Mouse (Mus musculus) NIH3T3 (cell line): ENCODE results near the gene Heatr6.

ENCODE experiments used
- DNase-seq: peaks from one replicate; pipeline ENCODE4 v3.0.0-alpha.2; 2012; ENCODE audit warnings: low read depth

Gene Heatr6

GRCm38 (mm10) chr11:83802166-83802565 lies 48.7 kb downstream of the Heatr6 start:
- peak; percentile 80 for DNase-seq

GRCm38 (mm10) chr11:83802581-83802980 lies 49.1 kb downstream of the Heatr6 start:
- no peak for DNase-seq

- no peak for DNase-seq
Observed at GRCm38 (mm10) chr11:83810441-83810840, 56.9 kb downstream of the Heatr6 start.

GRCm38 (mm10) chr11:83815191-83815590 lies 61.7 kb downstream of the Heatr6 start:
- no peak for DNase-seq

GRCm38 (mm10) chr11:83815628-83816027 lies 62.1 kb downstream of the Heatr6 start:
- peak; percentile 87 for DNase-seq

- DNase-seq = no peak
Observed at GRCm38 (mm10) chr11:83817048-83817447, 63.6 kb downstream of the Heatr6 start.

- DNase-seq = peak; percentile 33
Observed at GRCm38 (mm10) chr11:83817994-83818393, 64.5 kb downstream of the Heatr6 start.

GRCm38 (mm10) chr11:83818591-83819127 lies 65.2 kb downstream of the Heatr6 start:
- DNase-seq = no peak

- peak; percentile 45 for DNase-seq
Observed at GRCm38 (mm10) chr11:83819806-83820483, 66.4 kb downstream of the Heatr6 start.

GRCm38 (mm10) chr11:83826142-83826541 lies 72.6 kb downstream of the Heatr6 start:
- DNase-seq = no peak

GRCm38 (mm10) chr11:83828553-83829142 lies 75.2 kb downstream of the Heatr6 start:
- no peak for DNase-seq

GRCm38 (mm10) chr11:83832389-83832788 lies 78.9 kb downstream of the Heatr6 start:
- peak; percentile 67 for DNase-seq
